Mouse (Mus musculus): Measurements from ENCODE around the gene Olfr1373. TPM values are rescaled to one million over a fixed set of nuclear protein-coding genes. Genes with fewer than 3 reads are reported as not detected.
"Not testable (repeated sequence)": the region's sequence is repeated elsewhere in the genome, so short reads cannot be mapped to it uniquely, and the experiment has no call there.

Olfr1373 gene
- total and polyA plus RNA-seq, 2 experiments: not detected

DNA sequence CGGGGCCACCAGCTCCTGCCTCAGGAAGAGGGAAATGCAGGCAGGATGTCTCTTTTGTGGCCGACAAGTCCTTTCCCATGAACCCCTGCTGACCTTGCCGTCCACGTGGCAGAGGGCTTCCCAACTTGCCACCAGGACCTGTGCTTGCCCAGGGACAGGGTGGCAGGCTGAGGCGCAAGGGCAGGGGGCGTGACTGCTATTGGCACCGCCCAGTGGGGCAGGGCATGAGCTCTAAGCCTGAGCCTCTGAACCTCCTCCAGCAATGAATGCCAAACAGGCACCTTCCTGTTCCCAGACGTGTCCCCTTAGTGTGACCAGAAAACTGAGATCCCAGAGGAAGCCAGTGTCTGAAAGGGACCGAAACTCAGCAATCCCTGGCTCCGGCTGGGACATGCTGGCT lies 18.6 kb upstream of the Olfr1373 start:
- Histone ChIP-seq H3K9ac (ENCODE audit: low read depth, low read length) (no peak overlapping the region), H3K27me3 (ENCODE audit: control insufficient read depth, insufficient read depth, low read length) (peaks cover 2% of the 10 kb centered on the region; the same call in 1 of the 2 replicates), H3K79me2 (ENCODE audit: control insufficient read depth, insufficient read depth, low read length) (no peaks in the 10 kb centered on the region), H3K4me3 (ENCODE audit: insufficient read depth, low read depth, low read length) (no peak overlapping the region), H3K36me3 (ENCODE audit: control insufficient read depth, insufficient read depth, low read length) (no peaks in the 10 kb centered on the region), H3K27ac (replicated peaks; ENCODE audit: insufficient read depth, low read depth, low read length) (no peak overlapping the region), H3K4me1 (ENCODE audit: control insufficient read depth, insufficient read depth, low read length) (no peaks in the 10 kb centered on the region)
- TF ChIP-seq POLR2A (IDR thresholded peaks at IDR 0.05; ENCODE audit: extremely low read depth, insufficient read depth, low read length) (no peak), CTCF (IDR thresholded peaks at IDR 0.05; ENCODE audit: low read depth, low read length) (no peak)
- 33% methylated on average over 10 of the region's 10 CpGs for WGBS
- peak; percentile 19 for DNase-seq (ENCODE audit: extremely low read depth, low read depth, low spot score)

DNA sequence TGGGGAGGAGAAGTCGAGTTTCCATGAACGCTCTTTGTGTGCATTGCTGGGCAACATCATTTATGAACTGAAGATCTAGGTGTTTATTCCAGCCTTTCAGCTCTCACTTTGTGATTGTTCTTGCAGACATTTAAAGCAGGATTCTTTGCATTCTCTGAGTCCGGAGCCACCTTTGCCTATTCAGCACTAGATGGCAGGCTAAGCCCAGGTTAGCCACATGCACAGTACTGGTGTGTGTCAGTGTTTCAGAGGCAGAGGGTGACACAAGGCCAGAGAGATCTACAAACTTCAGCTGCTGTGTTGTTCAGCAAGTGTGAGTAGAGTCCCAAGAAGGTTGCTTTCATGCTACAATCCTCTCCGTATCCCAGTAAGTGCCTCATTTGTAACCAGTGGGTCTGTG lies 1.7 kb downstream of the Olfr1373 start:
- not testable (repeated sequence) for H3K27me3 ChIP-seq (ENCODE audit: control insufficient read depth, insufficient read depth, low read length); H3K4me1 ChIP-seq (ENCODE audit: control insufficient read depth, insufficient read depth, low read length); H3K36me3 ChIP-seq (ENCODE audit: control insufficient read depth, insufficient read depth, low read length); H3K4me3 ChIP-seq (ENCODE audit: insufficient read depth, low read depth, low read length); H3K27ac ChIP-seq (replicated peaks; ENCODE audit: insufficient read depth, low read depth, low read length); H3K9ac ChIP-seq (ENCODE audit: low read depth, low read length); H3K79me2 ChIP-seq (ENCODE audit: control insufficient read depth, insufficient read depth, low read length)
- TF ChIP-seq CTCF (IDR thresholded peaks at IDR 0.05; ENCODE audit: low read depth, low read length): peak; percentile 62
- peak; percentile 33 for DNase-seq (ENCODE audit: extremely low read depth, low read depth, low spot score)
- 43% methylated on average over 4 of the region's 4 CpGs for WGBS

DNA sequence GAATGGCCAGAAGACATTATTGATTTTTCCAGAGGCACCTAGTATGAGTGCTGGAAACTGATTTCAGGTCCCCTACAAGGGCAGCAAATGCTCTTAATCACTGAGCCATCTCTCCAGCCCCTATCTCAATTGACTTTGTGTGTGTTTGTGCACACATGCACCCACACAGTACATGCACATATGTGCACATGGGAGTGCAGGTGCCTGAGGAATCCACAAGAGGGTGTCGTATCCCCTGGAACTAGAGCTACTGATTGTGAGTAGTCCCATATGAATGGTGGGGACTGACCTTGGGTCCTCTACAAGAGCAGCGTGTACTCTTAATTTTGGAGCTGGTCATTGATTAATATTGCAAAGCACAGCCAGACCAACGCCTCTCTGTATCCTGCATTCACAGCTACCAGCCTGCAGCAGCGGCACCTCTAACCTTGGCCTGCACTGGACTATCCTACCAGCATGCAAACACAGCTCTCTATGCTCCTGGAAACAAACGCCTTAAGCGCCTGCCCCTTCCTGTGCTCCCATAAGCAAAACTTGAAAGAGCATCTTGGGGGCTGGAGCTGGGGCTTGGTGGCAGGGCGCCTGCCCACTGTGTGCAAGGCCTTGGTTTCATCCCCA lies 14.8 kb downstream of the Olfr1373 start:
- DNase-seq (ENCODE audit: extremely low read depth, low read depth, low spot score): no peak

DNA sequence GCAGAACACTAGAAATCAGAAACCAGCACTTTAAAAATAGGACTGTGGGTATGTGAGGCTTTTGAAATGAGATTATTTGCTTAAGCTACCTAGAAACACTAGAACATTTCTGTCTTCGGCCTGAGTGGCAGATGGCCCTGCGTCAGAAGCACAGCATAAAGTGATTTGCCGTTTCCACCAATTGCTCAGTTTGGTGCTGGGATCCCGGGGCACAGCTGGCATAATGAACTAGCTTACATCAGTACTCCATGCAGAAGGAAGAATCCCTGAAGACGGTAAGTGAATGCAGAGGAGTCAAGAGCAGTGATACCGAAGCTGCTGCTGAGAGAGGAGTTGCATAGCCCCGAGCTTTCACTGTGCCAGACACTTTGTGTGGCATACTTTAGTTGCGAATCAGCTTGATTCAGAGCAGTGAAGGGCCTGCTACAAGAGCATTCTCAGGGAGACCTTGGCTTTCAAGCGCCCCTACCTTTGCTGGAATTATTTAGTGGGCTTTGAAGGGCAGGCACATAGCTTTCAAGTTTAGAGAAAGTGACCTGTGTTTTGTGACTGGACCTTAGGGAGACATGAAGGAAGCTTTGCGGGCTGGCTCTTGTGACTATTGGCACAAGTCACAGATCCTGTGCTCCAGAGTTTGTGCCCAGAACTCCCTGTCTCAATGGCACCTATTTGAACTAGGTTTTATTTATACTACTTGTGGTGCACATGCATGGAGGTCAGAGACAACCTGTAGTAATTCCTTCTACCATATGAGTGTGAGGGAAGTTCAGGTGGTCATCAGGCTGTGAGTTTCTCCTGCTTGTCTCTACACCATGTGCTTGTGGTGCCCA lies 15.5 kb downstream of the Olfr1373 start:
- TF ChIP-seq POLR2A (IDR thresholded peaks at IDR 0.05; ENCODE audit: extremely low read depth, insufficient read depth, low read length) (no peak), CTCF (IDR thresholded peaks at IDR 0.05; ENCODE audit: low read depth, low read length) (no peak)
- no peaks in the 10 kb centered on the region for H3K79me2 ChIP-seq (ENCODE audit: control insufficient read depth, insufficient read depth, low read length)
- peak; percentile 54 for DNase-seq (ENCODE audit: extremely low read depth, low read depth, low spot score)
- no peak overlapping the region for H3K27ac ChIP-seq (replicated peaks; ENCODE audit: insufficient read depth, low read depth, low read length)
- peaks cover 4% of the 10 kb centered on the region for H3K36me3 ChIP-seq (ENCODE audit: control insufficient read depth, insufficient read depth, low read length)
- no peaks in the 10 kb centered on the region for H3K27me3 ChIP-seq (ENCODE audit: control insufficient read depth, insufficient read depth, low read length)
- 75% methylated on average over 10 of the region's 10 CpGs for WGBS
- H3K4me1 ChIP-seq (ENCODE audit: control insufficient read depth, insufficient read depth, low read length): no peaks in the 10 kb centered on the region
- no peak overlapping the region for H3K9ac ChIP-seq (ENCODE audit: low read depth, low read length)
- H3K4me3 ChIP-seq (ENCODE audit: insufficient read depth, low read depth, low read length): no peak overlapping the region

More for the DNA sequence above, 14.8 kb downstream of the Olfr1373 start:
- TF ChIP-seq POLR2A (IDR thresholded peaks at IDR 0.05; ENCODE audit: extremely low read depth, insufficient read depth, low read length): no peak
- TF ChIP-seq CTCF (IDR thresholded peaks at IDR 0.05; ENCODE audit: low read depth, low read length): no peak
- Histone ChIP-seq H3K4me3 (ENCODE audit: insufficient read depth, low read depth, low read length) (no peak overlapping the region), H3K79me2 (ENCODE audit: control insufficient read depth, insufficient read depth, low read length) (no peaks in the 10 kb centered on the region), H3K9ac (ENCODE audit: low read depth, low read length) (no peak overlapping the region), H3K27me3 (ENCODE audit: control insufficient read depth, insufficient read depth, low read length) (no peaks in the 10 kb centered on the region), H3K36me3 (ENCODE audit: control insufficient read depth, insufficient read depth, low read length) (no peaks in the 10 kb centered on the region; the same call in 1 of the 2 replicates), H3K27ac (replicated peaks; ENCODE audit: insufficient read depth, low read depth, low read length) (no peak overlapping the region), H3K4me1 (ENCODE audit: control insufficient read depth, insufficient read depth, low read length) (no peaks in the 10 kb centered on the region)
- 74% methylated on average over 7 of the region's 7 CpGs for WGBS

DNA sequence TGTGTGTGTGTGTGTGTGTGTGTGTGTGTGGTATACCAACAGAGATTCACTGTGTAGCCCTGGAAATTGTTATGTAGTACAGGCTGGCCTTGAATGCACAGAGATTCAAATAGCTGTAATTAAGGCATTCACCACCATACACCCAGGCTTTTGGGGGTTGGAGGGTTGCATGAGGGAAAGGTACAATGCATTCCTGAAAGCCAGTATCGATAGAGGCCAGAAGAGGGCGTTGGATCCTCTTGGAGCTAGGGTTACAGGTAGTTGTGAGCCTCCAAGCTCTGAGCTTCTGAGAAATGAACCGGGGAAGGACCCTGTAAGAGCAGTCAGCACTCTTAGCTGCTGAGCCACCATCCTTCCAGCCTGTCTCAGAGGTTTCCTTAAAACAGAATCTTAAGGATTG lies 16.2 kb downstream of the Olfr1373 start:
- DNase-seq (ENCODE audit: extremely low read depth, low read depth, low spot score): no peak
- no peak for TF ChIP-seq CTCF (IDR thresholded peaks at IDR 0.05; ENCODE audit: low read depth, low read length)
- TF ChIP-seq POLR2A (IDR thresholded peaks at IDR 0.05; ENCODE audit: extremely low read depth, insufficient read depth, low read length): no peak
- Histone ChIP-seq H3K27ac (replicated peaks; ENCODE audit: insufficient read depth, low read depth, low read length) (no peak overlapping the region), H3K27me3 (ENCODE audit: control insufficient read depth, insufficient read depth, low read length) (no peaks in the 10 kb centered on the region), H3K36me3 (ENCODE audit: control insufficient read depth, insufficient read depth, low read length) (peaks cover 10% of the 10 kb centered on the region), H3K4me1 (ENCODE audit: control insufficient read depth, insufficient read depth, low read length) (no peaks in the 10 kb centered on the region), H3K9ac (ENCODE audit: low read depth, low read length) (no peak overlapping the region), H3K4me3 (ENCODE audit: insufficient read depth, low read depth, low read length) (no peak overlapping the region), H3K79me2 (ENCODE audit: control insufficient read depth, insufficient read depth, low read length) (no peaks in the 10 kb centered on the region)
- 31% methylated on average over 3 of the region's 3 CpGs for WGBS
